Mouse (Mus musculus) heart, embryonic 11.5 days (tissue): ENCODE results near the gene Gm884. TPM values are rescaled to one million over a fixed set of nuclear protein-coding genes. Genes with fewer than 3 reads are reported as not detected.
A peak's percentile ranks its signal among the peaks of the same experiment; 100 is the strongest.

Source experiments
- ATAC-seq: fragments of 200-750 bp; cut with Nextera tagmentation; replicated peaks from 2 replicates; pipeline ENCODE4 v1.8.0; 2017; ENCODE audit warnings: moderate library complexity; ENCODE audit not compliant: insufficient number of reproducible peaks, low FRiP score, low TSS enrichment
- H3K27ac ChIP-seq: fragments of 300-500 bp; sonication (generic); 2 replicates; pipeline ENCODE4 v1.5.1; 2014; ENCODE audit warnings: mild to moderate bottlenecking, low read depth, low read length
- H3K27me3 ChIP-seq: fragments of 300-500 bp; sonication (generic); 2 replicates; pipeline ENCODE4 v1.6.1; 2014; ENCODE audit warnings: mild to moderate bottlenecking, low read length, mixed read lengths; ENCODE audit not compliant: control insufficient read depth, insufficient read depth
- H3K36me3 ChIP-seq: fragments of 300-500 bp; sonication (generic); 2 replicates; pipeline ENCODE4 v1.6.1; 2014; ENCODE audit warnings: mild to moderate bottlenecking, low read length, moderate library complexity, mixed read lengths; ENCODE audit not compliant: control insufficient read depth, insufficient read depth
- H3K4me1 ChIP-seq: fragments of 300-500 bp; sonication (generic); 2 replicates; pipeline ENCODE4 v1.6.1; 2014; ENCODE audit warnings: low read length; ENCODE audit not compliant: control insufficient read depth, insufficient read depth
- H3K4me2 ChIP-seq: fragments of 300-500 bp; sonication (generic); 2 replicates; pipeline ENCODE4 v1.6.1; 2014; ENCODE audit warnings: mild to moderate bottlenecking, moderate library complexity
- H3K4me3 ChIP-seq: fragments of 300-500 bp; sonication (generic); 2 replicates; pipeline ENCODE4 v1.5.1; 2014; ENCODE audit warnings: low read depth, low read length
- H3K9ac ChIP-seq: fragments of 300-500 bp; sonication (generic); 2 replicates; pipeline ENCODE4 v1.6.1; 2014; ENCODE audit warnings: mild to moderate bottlenecking, low read depth, low read length, moderate library complexity
- H3K9me3 ChIP-seq: fragments of 300-500 bp; sonication (generic); replicated peaks from 2 replicates; pipeline ENCODE4 v1.6.1; 2016; ENCODE audit warnings: low read length; ENCODE audit not compliant: control insufficient read depth
- WGBS: fragments of 180-500 bp; shearing (Covaris S2); extraction: QIAGEN DNeasy Blood & Tissue Kit; methylation state at CpG from one replicate; pipeline ENCODE4 v1.1.7; 2014; ENCODE audit not compliant: insufficient replicate concordance; 5-methylcytosine and 5-hydroxymethylcytosine counted together
- polyA plus RNA-seq: library from polyadenylated mRNA; unstranded; fragments of >200 nt; fragmentation: Nextera tagmentation; extraction: Ambion mirVana; gene quantifications from 2 replicates; pipeline ENCODE4 v1.2.1, GENCODE M21; 2014

Gene Gm884
- polyA plus RNA-seq, 1 experiment from 2014 or later = not detected

GRCm38 (mm10) chr11:103656520-103656919 is 35.6 kb upstream of the Gm884 start:
- Histone ChIP-seq H3K4me2 (no peak overlapping the region), H3K4me1 (no peaks in the 10 kb centered on the region), H3K9me3 (no peaks in the 10 kb centered on the region), H3K36me3 (no peaks in the 10 kb centered on the region), H3K27ac (no peak overlapping the region), H3K9ac (no peak overlapping the region), H3K27me3 (peaks cover 44% of the 10 kb centered on the region), H3K4me3 (no peak overlapping the region)
- no peak for ATAC-seq
- WGBS = 4% methylated on average over 3 of the region's 3 CpGs

DNA sequence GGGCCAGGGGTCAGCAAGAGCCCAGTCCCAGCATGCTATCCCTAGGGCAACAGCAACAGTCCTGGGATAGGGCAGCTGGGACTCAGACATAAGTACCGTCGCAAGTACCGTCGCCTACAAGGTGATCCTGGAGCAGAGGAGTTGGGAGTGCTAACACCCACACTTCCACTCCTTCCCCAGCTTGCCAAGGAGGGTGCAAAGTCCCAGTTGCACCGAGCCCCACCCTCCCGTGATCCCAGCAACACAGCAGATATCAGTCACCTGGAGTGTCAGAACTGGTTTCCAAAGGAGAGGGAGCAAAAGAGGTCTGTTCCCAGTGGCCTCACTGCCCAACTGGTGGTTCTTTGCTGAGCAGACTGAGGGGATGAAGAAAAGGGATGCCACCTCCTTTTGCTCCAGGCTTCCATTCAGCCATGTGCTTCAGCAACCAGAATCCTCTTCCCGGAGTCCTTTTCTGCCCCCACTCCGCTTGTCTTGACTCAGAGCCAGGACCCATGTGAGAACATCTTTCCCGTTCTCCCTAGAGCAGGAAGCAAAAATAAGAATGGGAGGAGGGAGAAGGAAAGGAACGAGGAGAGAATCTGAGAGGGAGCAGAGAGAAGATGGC is 32.5 kb upstream of the Gm884 start:
- H3K36me3 ChIP-seq = no peaks in the 10 kb centered on the region
- H3K27me3 ChIP-seq = peaks cover 75% of the 10 kb centered on the region
- H3K4me2 ChIP-seq = no peak overlapping the region
- 56% methylated on average over 10 of the region's 10 CpGs for WGBS
- H3K27ac ChIP-seq = no peak overlapping the region
- no peaks in the 10 kb centered on the region for H3K9me3 ChIP-seq
- H3K4me3 ChIP-seq = no peak overlapping the region
- peaks cover 9% of the 10 kb centered on the region for H3K4me1 ChIP-seq
- H3K9ac ChIP-seq = no peak overlapping the region
- ATAC-seq = no peak

DNA sequence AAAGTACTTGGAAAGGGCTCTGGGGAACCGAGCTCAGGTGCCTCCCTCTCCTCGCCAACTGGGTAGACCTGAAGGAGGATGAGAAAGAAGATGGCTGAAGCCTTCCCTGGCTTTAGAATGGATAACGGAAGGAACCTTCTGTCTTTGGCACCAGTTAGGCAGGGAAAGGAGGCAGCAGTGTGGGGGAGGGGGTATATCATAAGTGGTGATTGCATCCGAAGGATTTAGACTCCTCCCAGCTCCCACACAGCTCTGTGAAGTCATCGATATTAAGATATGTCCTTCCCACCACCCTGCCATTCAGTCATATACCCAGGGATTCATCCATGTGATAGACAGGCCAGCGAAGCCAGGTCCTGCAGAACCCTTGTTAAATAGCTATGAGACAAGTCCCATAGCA is 30.5 kb upstream of the Gm884 start:
- 73% methylated on average over 6 of the region's 6 CpGs for WGBS
- Histone ChIP-seq H3K27me3 (peaks cover 89% of the 10 kb centered on the region), H3K36me3 (no peaks in the 10 kb centered on the region), H3K4me1 (peaks cover 9% of the 10 kb centered on the region), H3K4me2 (no peak overlapping the region), H3K4me3 (no peak overlapping the region), H3K27ac (no peak overlapping the region), H3K9me3 (no peaks in the 10 kb centered on the region), H3K9ac (no peak overlapping the region)
- no peak for ATAC-seq

GRCm38 (mm10) chr11:103649983-103650493 is 29.1 kb upstream of the Gm884 start:
- no peak overlapping the region for H3K9ac ChIP-seq
- H3K27me3 ChIP-seq = peaks cover 82% of the 10 kb centered on the region
- peak overlapping the region; percentile 72 for H3K4me2 ChIP-seq
- no peak for ATAC-seq
- peaks cover 9% of the 10 kb centered on the region for H3K4me1 ChIP-seq
- WGBS = under 1% methylated on average over 37 of the region's 37 CpGs
- no peaks in the 10 kb centered on the region for H3K9me3 ChIP-seq
- peak overlapping the region; percentile 44 for H3K4me3 ChIP-seq
- H3K27ac ChIP-seq = no peak overlapping the region
- no peaks in the 10 kb centered on the region for H3K36me3 ChIP-seq

DNA sequence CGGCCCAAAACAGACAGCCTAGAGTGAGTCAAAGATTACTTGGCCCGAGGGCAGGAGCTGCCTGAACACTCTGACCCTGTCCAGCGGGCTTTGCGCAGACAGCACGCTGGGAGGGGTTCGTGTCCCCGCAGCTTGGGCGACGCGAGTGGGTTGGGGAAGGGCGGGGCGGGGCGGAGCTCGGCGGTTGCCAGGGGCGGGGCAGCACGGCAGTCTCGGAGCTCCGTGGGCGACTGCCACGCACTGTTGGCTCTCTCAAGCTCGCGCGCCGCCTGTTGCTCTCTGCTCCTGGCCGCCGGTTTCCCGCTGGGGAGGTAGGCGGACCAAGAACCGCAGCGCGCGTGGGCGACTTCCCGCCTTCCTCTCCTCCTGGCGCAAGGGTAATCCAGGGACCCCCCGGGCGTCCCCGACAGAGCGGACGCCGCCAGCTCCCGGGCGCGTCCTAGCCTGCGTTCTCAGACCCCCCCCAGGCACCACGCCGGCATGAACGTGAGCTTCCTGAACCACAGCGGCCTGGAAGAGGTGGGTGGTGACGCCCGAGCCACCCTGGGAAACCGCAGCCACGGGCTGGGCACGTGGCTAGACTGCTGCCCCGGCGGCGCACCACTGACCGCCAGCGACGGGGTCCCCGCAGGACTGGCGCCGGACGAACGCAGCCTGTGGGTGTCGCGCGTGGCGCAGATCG is 28.5 kb upstream of the Gm884 start, which contains the start of gene Rprml:
TSS of gene Rprml (plus strand) at position 270 of the 682 bp plus-strand sequence.
- ATAC-seq = no peak
- Histone ChIP-seq H3K9me3 (no peaks in the 10 kb centered on the region), H3K4me2 (peak within 1 kb of the TSS; percentile 72), H3K4me3 (peak within 1 kb of the TSS; percentile 44), H3K27ac (no peak within 1 kb of the TSS), H3K27me3 (peaks cover 77% of the 10 kb centered on the region), H3K4me1 (peaks cover 9% of the 10 kb centered on the region), H3K36me3 (no peaks in the 10 kb centered on the region), H3K9ac (no peak within 1 kb of the TSS)
- under 1% methylated on average over 56 of the region's 71 CpGs for WGBS

GRCm38 (mm10) chr11:103648656-103649055 is 27.7 kb upstream of the Gm884 start:
- no peak overlapping the region for H3K4me2 ChIP-seq
- H3K4me1 ChIP-seq = peaks cover 9% of the 10 kb centered on the region
- no peaks in the 10 kb centered on the region for H3K9me3 ChIP-seq
- H3K36me3 ChIP-seq = no peaks in the 10 kb centered on the region
- no peak overlapping the region for H3K9ac ChIP-seq
- ATAC-seq = no peak
- no peak overlapping the region for H3K4me3 ChIP-seq
- peaks cover 69% of the 10 kb centered on the region for H3K27me3 ChIP-seq
- WGBS = 34% methylated on average over 7 of the region's 7 CpGs
- no peak overlapping the region for H3K27ac ChIP-seq

GRCm38 (mm10) chr11:103647921-103648620 is 27.1 kb upstream of the Gm884 start:
- Histone ChIP-seq H3K9ac (no peak overlapping the region), H3K27ac (no peak overlapping the region), H3K9me3 (no peaks in the 10 kb centered on the region), H3K4me1 (peaks cover 9% of the 10 kb centered on the region), H3K36me3 (no peaks in the 10 kb centered on the region), H3K4me3 (no peak overlapping the region), H3K27me3 (peaks cover 63% of the 10 kb centered on the region), H3K4me2 (no peak overlapping the region)
- no peak for ATAC-seq
- 11% methylated on average over 11 of the region's 11 CpGs for WGBS

- Histone ChIP-seq H3K27me3 (peaks cover 45% of the 10 kb centered on the region), H3K4me3 (no peak overlapping the region), H3K9me3 (no peaks in the 10 kb centered on the region), H3K4me1 (peaks cover 9% of the 10 kb centered on the region), H3K4me2 (no peak overlapping the region), H3K27ac (no peak overlapping the region), H3K36me3 (no peaks in the 10 kb centered on the region), H3K9ac (no peak overlapping the region)
- 82% methylated on average over 6 of the region's 6 CpGs for WGBS
- no peak for ATAC-seq
These were observed 25.4 kb upstream of the Gm884 start for GRCm38 (mm10) chr11:103646301-103646700.
